Mouse (Mus musculus) gastrocnemius, postnatal 14 days (tissue): ENCODE data around the gene Rpp21. TPM values are rescaled to one million over a fixed set of nuclear protein-coding genes. Genes with fewer than 3 reads are reported as not detected.

Experiments
- DNase-seq: peaks from one replicate; pipeline ENCODE4 v3.0.0; 2021; ENCODE audit warnings: mixed read lengths
- intact Hi-C: fragments of 180-260 bp; cut with DNase I; formaldehyde crosslinking; loops from one replicate; pipeline ENCODE4 v1.15.1; 2025; ENCODE audit warnings: low total_unique reads
- long read RNA-seq, 2 experiments: library from polyadenylated mRNA; stranded (forward); transcript quantifications; one replicate each; pipeline ENCODE4 v2.0.0; 2021
- total RNA-seq, 2 experiments: library from RNA; stranded (reverse); gene quantifications; 2 replicates each; pipeline ENCODE4 v1.2.3; 2021

Gene Rpp21
- total RNA-seq, result 10 to 100 TPM; 22.5 to 23.4 TPM
- long read RNA-seq, experiment 1, transcript Rpp21-201 (5 exons, 729 nt), result major isoform, 11 of 12 reads
- long read RNA-seq, experiment 1, partial matches to known transcripts, result 0 of 12 reads
- long read RNA-seq, experiment 1, other reads (novel, unspliced or antisense), result 1 of 12 reads
- long read RNA-seq, experiment 2, transcript Rpp21-201 (5 exons, 729 nt), result major isoform, 21 of 30 reads
- long read RNA-seq, experiment 2, transcript Rpp21-205 (4 exons, 579 nt), result minor isoform, 5 of 30 reads
- long read RNA-seq, experiment 2, partial matches to known transcripts, result 0 of 30 reads
- long read RNA-seq, experiment 2, other reads (novel, unspliced or antisense), result 3 of 30 reads

- intact Hi-C loops, result no loop called here
- DNase-seq, result no peak
Observed at GRCm38 (mm10) chr17:36257969-36258368, at the start of gene Rpp21. Gene Rpp21 (minus strand): TSS chr17:36258069.

GRCm38 (mm10) chr17:36286390-36286789 lies 28.5 kb upstream of the Rpp21 start, which contains the start of gene H2-M10.2:
Gene H2-M10.2 (minus strand): TSS chr17:36286490.
- no peak for DNase-seq
- intact Hi-C loops, result no loop called here

- intact Hi-C loops, result no loop called here
- DNase-seq, result no peak
Observed at GRCm38 (mm10) chr17:36281521-36282245, 23.8 kb upstream of the Rpp21 start.

- DNase-seq, result no peak
- intact Hi-C loops, result no loop called here
Observed at GRCm38 (mm10) chr17:36274776-36275175, 16.9 kb upstream of the Rpp21 start.

- intact Hi-C loops, result no loop called here
Observed at GRCm38 (mm10) chr17:36273796-36274195, 15.9 kb upstream of the Rpp21 start.

GRCm38 (mm10) chr17:36272643-36273366 lies 14.9 kb upstream of the Rpp21 start:
- intact Hi-C loops, result no loop called here
- no peak for DNase-seq

More at GRCm38 (mm10) chr17:36273796-36274195, 15.9 kb upstream of the Rpp21 start:
- no peak for DNase-seq

GRCm38 (mm10) chr17:36271586-36272256 lies 13.9 kb upstream of the Rpp21 start, which contains the start of gene Trim39:
Gene Trim39 (minus strand): TSS chr17:36272247.
- intact Hi-C loops, result no loop called here
- no peak for DNase-seq

- DNase-seq, result peak; percentile 90
- intact Hi-C loops, result no loop called here
Observed at GRCm38 (mm10) chr17:36270956-36271585, 13.2 kb upstream of the Rpp21 start.

GRCm38 (mm10) chr17:36265834-36266233 lies 8.0 kb upstream of the Rpp21 start:
- intact Hi-C loops, result no loop called here
- DNase-seq, result no peak

GRCm38 (mm10) chr17:36264273-36264925 lies 6.5 kb upstream of the Rpp21 start:
- DNase-seq, result no peak
- intact Hi-C loops, result no loop called here

GRCm38 (mm10) chr17:36261511-36262166 lies 3.8 kb upstream of the Rpp21 start:
- no peak for DNase-seq
- intact Hi-C loops, result no loop called here

- intact Hi-C loops, result no loop called here
Observed at GRCm38 (mm10) chr17:36257241-36257947, 475 bp downstream of the Rpp21 start.

GRCm38 (mm10) chr17:36253087-36253600 lies 4.7 kb downstream of the Rpp21 start:
- intact Hi-C loops, result no loop called here
- DNase-seq, result no peak

More at GRCm38 (mm10) chr17:36257241-36257947, 475 bp downstream of the Rpp21 start:
- peak; percentile 80 for DNase-seq

GRCm38 (mm10) chr17:36252250-36252876 lies 5.5 kb downstream of the Rpp21 start:
- DNase-seq, result peak; percentile 16
- intact Hi-C loops, result no loop called here

GRCm38 (mm10) chr17:36248886-36249285 lies 9.0 kb downstream of the Rpp21 start:
- DNase-seq, result no peak
- intact Hi-C loops, result no loop called here

- no peak for DNase-seq
- intact Hi-C loops, result no loop called here
Observed at GRCm38 (mm10) chr17:36245741-36246140, 12.1 kb downstream of the Rpp21 start.

GRCm38 (mm10) chr17:36244031-36244430 lies 13.8 kb downstream of the Rpp21 start:
- intact Hi-C loops, result no loop called here
- no peak for DNase-seq
